Mouse (Mus musculus) limb, embryonic 14.5 days (tissue): ENCODE results near the gene Sbf2. TPM values are rescaled to one million over a fixed set of nuclear protein-coding genes. Genes with fewer than 3 reads are reported as not detected.

Experiments used
- ATAC-seq: fragments of 200-750 bp; cut with Nextera tagmentation; 2 replicates; pipeline ENCODE4 v1.8.0; 2017; ENCODE audit warnings: low read depth, moderate number of reproducible peaks, moderate TSS enrichment; ENCODE audit not compliant: low FRiP score
- DNase-seq: peaks from one replicate; pipeline ENCODE4 v3.0.0-alpha.2; 2015; ENCODE audit warnings: low spot score
- H3K27ac ChIP-seq: fragments of 300-500 bp; sonication (generic); replicated peaks from 2 replicates; pipeline ENCODE4 v1.5.1; 2014; ENCODE audit warnings: low read depth, mild to moderate bottlenecking, low read length, moderate library complexity, mixed read lengths
- H3K27me3 ChIP-seq: fragments of 300-500 bp; sonication (generic); 2 replicates; pipeline ENCODE4 v1.6.1; 2014; ENCODE audit warnings: low read length, mixed read lengths; ENCODE audit not compliant: control insufficient read depth, insufficient read depth
- H3K36me3 ChIP-seq: fragments of 300-500 bp; sonication (generic); 2 replicates; pipeline ENCODE4 v1.6.1; 2014; ENCODE audit warnings: mild to moderate bottlenecking, low read length, moderate library complexity, mixed read lengths; ENCODE audit not compliant: control insufficient read depth, insufficient read depth
- H3K4me1 ChIP-seq: fragments of 300-500 bp; sonication (generic); 2 replicates; pipeline ENCODE4 v1.6.1; 2014; ENCODE audit warnings: antibody characterized with exemption, low read length, mixed read lengths; ENCODE audit not compliant: control insufficient read depth, insufficient read depth
- H3K4me2 ChIP-seq: fragments of 300-500 bp; sonication (generic); replicated peaks from 2 replicates; pipeline ENCODE4 v1.6.1; 2014; ENCODE audit warnings: low read depth, mild to moderate bottlenecking, low read length, moderate library complexity; ENCODE audit not compliant: severe bottlenecking
- H3K4me3 ChIP-seq: fragments of 300-500 bp; sonication (generic); replicated peaks from 2 replicates; pipeline ENCODE4 v1.5.1; 2014; ENCODE audit warnings: low read length
- H3K9ac ChIP-seq: fragments of 300-500 bp; sonication (generic); 2 replicates; pipeline ENCODE4 v1.6.1; 2014; ENCODE audit warnings: mild to moderate bottlenecking, low read depth, low read length, moderate library complexity; ENCODE audit not compliant: severe bottlenecking
- H3K9me3 ChIP-seq: fragments of 300-500 bp; sonication (generic); 2 replicates; pipeline ENCODE4 v1.6.1; 2016; ENCODE audit warnings: low read length; ENCODE audit not compliant: control insufficient read depth
- POLR2A ChIP-seq: fragments of 200-500 bp; IDR thresholded peaks from 2 replicates; pipeline ENCODE4 v1.8.0; 2012; ENCODE audit warnings: inconsistent platforms, mild to moderate bottlenecking, moderate library complexity, borderline replicate concordance; ENCODE audit not compliant: insufficient read depth, insufficient read length; ENCODE audit errors: extremely low read depth
- WGBS: fragments of 180-500 bp; shearing (Covaris S2); extraction: QIAGEN DNeasy Blood & Tissue Kit; methylation state at CpG from one replicate; pipeline ENCODE4 v1.1.7; 2014; 5-methylcytosine and 5-hydroxymethylcytosine counted together
- polyA plus RNA-seq, 2 experiments: library from polyadenylated mRNA; depleted of rRNA in 1 of 2; stranded (reverse) in 1 of 2; unstranded in 1 of 2; fragments of >200 nt; fragmentation: Nextera tagmentation in 1 of 2; extraction: Ambion mirVana in 1 of 2; gene quantifications; 2 replicates each; pipeline versions ENCODE4 v1.2.1 to v1.2.3; 2012 to 2014

The Sbf2 gene
- polyA plus RNA-seq, 2 experiments: 24.7 TPM

GRCm38 (mm10) chr7:110359391-110359790 is 255.3 kb downstream of the Sbf2 start:
- no peak overlapping the region for H3K4me2 ChIP-seq
- no peaks in the 10 kb centered on the region for H3K4me1 ChIP-seq
- peaks cover 30% of the 10 kb centered on the region for H3K36me3 ChIP-seq
- no peaks in the 10 kb centered on the region for H3K27me3 ChIP-seq
- no peak overlapping the region for H3K27ac ChIP-seq
- H3K9ac ChIP-seq: no peak overlapping the region
- DNase-seq (no peak), ATAC-seq (no peak)
- no peak for TF ChIP-seq POLR2A
- no peak overlapping the region for H3K4me3 ChIP-seq
- 95% methylated on average over 2 of the region's 2 CpGs for WGBS
- H3K9me3 ChIP-seq: no peaks in the 10 kb centered on the region

- Histone ChIP-seq H3K4me3 (no peak overlapping the region), H3K36me3 (peaks cover 12% of the 10 kb centered on the region), H3K9ac (no peak overlapping the region), H3K27me3 (no peaks in the 10 kb centered on the region), H3K27ac (no peak overlapping the region), H3K4me2 (no peak overlapping the region), H3K4me1 (no peaks in the 10 kb centered on the region), H3K9me3 (no peaks in the 10 kb centered on the region)
- TF ChIP-seq POLR2A: no peak
- ATAC-seq (no peak), DNase-seq (no peak)
- 69% methylated on average over 2 of the region's 2 CpGs for WGBS
Observed at GRCm38 (mm10) chr7:110353971-110354370, 260.8 kb downstream of the Sbf2 start.

GRCm38 (mm10) chr7:110347250-110347649 is 267.5 kb downstream of the Sbf2 start:
- Histone ChIP-seq H3K27ac (no peak overlapping the region), H3K4me3 (no peak overlapping the region), H3K9me3 (no peaks in the 10 kb centered on the region), H3K4me1 (no peaks in the 10 kb centered on the region), H3K9ac (no peak overlapping the region), H3K36me3 (peaks cover 16% of the 10 kb centered on the region), H3K27me3 (no peaks in the 10 kb centered on the region), H3K4me2 (no peak overlapping the region)
- no peak for TF ChIP-seq POLR2A
- 90% methylated on average over 1 of the region's 1 CpGs for whole genome bisulfite sequencing
- DNase-seq: no peak
- ATAC-seq: no peak

GRCm38 (mm10) chr7:110337601-110338000 is 277.1 kb downstream of the Sbf2 start:
- no peak for ATAC-seq
- WGBS: 88% methylated on average over 4 of the region's 4 CpGs
- H3K36me3 ChIP-seq: peaks cover 36% of the 10 kb centered on the region

GRCm38 (mm10) chr7:110325381-110326110 is 289.2 kb downstream of the Sbf2 start:
- Histone ChIP-seq H3K9me3 (no peaks in the 10 kb centered on the region), H3K9ac (no peak overlapping the region), H3K4me3 (no peak overlapping the region), H3K36me3 (peaks cover 65% of the 10 kb centered on the region), H3K27ac (no peak overlapping the region), H3K4me1 (no peaks in the 10 kb centered on the region), H3K4me2 (no peak overlapping the region), H3K27me3 (no peaks in the 10 kb centered on the region)
- no peak for TF ChIP-seq POLR2A
- ATAC-seq (no peak), DNase-seq (no peak)
- WGBS: 95% methylated on average over 5 of the region's 5 CpGs

More at GRCm38 (mm10) chr7:110337601-110338000, 277.1 kb downstream of the Sbf2 start:
- Histone ChIP-seq H3K9me3 (no peaks in the 10 kb centered on the region), H3K9ac (no peak overlapping the region), H3K27ac (no peak overlapping the region), H3K4me3 (no peak overlapping the region), H3K4me2 (no peak overlapping the region), H3K4me1 (no peaks in the 10 kb centered on the region), H3K27me3 (no peaks in the 10 kb centered on the region)
- TF ChIP-seq POLR2A: no peak
- DNase-seq: no peak
